Mouse (Mus musculus) stomach, embryonic 15.5 days (tissue): ENCODE results near the gene Gpc5. TPM values are rescaled to one million over a fixed set of nuclear protein-coding genes. Genes with fewer than 3 reads are reported as not detected.

ENCODE experiments used
- ATAC-seq: fragments of 200-750 bp; cut with Nextera tagmentation; 2 replicates; pipeline ENCODE4 v1.8.0; 2017; ENCODE audit warnings: low read depth, moderate number of reproducible peaks, moderate TSS enrichment; ENCODE audit not compliant: insufficient read depth, low FRiP score
- H3K27ac ChIP-seq: fragments of 300-500 bp; sonication (generic); 2 replicates; pipeline ENCODE4 v1.5.1; 2015; ENCODE audit warnings: mild to moderate bottlenecking, inconsistent platforms
- H3K27me3 ChIP-seq: fragments of 300-500 bp; sonication (generic); replicated peaks from 2 replicates; pipeline ENCODE4 v1.6.1; 2015; ENCODE audit warnings: inconsistent platforms
- H3K36me3 ChIP-seq: fragments of 300-500 bp; sonication (generic); 2 replicates; pipeline ENCODE4 v1.6.1; 2015; ENCODE audit warnings: inconsistent platforms
- H3K4me1 ChIP-seq: fragments of 300-500 bp; sonication (generic); 2 replicates; pipeline ENCODE4 v1.6.1; 2015; ENCODE audit warnings: inconsistent platforms
- H3K4me2 ChIP-seq: fragments of 300-500 bp; sonication (generic); 2 replicates; pipeline ENCODE4 v1.6.1; 2015; ENCODE audit warnings: mild to moderate bottlenecking, inconsistent platforms
- H3K4me3 ChIP-seq: fragments of 300-500 bp; sonication (generic); replicated peaks from 2 replicates; pipeline ENCODE4 v1.5.1; 2015; ENCODE audit warnings: inconsistent platforms
- H3K9ac ChIP-seq: fragments of 300-500 bp; sonication (generic); 2 replicates; pipeline ENCODE4 v1.6.1; 2015; ENCODE audit warnings: inconsistent platforms
- H3K9me3 ChIP-seq: fragments of 300-500 bp; sonication (generic); 2 replicates; pipeline ENCODE4 v1.6.1; 2016; ENCODE audit warnings: inconsistent platforms
- WGBS: fragments of 180-500 bp; shearing (Covaris S2); methylation state at CpG from one replicate; pipeline ENCODE4 v1.1.7; 2015; 5-methylcytosine and 5-hydroxymethylcytosine counted together
- polyA plus RNA-seq: library from polyadenylated mRNA; unstranded; fragments of >200 nt; fragmentation: Nextera tagmentation; extraction: Ambion mirVana; gene quantifications from 2 replicates; pipeline ENCODE4 v1.2.1, GENCODE M21; 2015

The Gpc5 gene
- polyA plus RNA-seq, 1 experiment from 2014 or later: 0.05 TPM

- H3K4me3 ChIP-seq: no peak overlapping the region
- no peaks in the 10 kb centered on the region for H3K4me1 ChIP-seq
- H3K36me3 ChIP-seq: no peaks in the 10 kb centered on the region
- H3K27ac ChIP-seq: no peak overlapping the region
- no peaks in the 10 kb centered on the region for H3K9me3 ChIP-seq
- no peaks in the 10 kb centered on the region for H3K27me3 ChIP-seq
- ATAC-seq: no peak; the same call in 1 of the 2 replicates
- H3K4me2 ChIP-seq: no peak overlapping the region
- WGBS: 42% methylated on average over 14 of the region's 14 CpGs
- no peak overlapping the region for H3K9ac ChIP-seq
Measured at GRCm38 (mm10) chr14:115392894-115393524, 301.0 kb downstream of the Gpc5 start.

DNA sequence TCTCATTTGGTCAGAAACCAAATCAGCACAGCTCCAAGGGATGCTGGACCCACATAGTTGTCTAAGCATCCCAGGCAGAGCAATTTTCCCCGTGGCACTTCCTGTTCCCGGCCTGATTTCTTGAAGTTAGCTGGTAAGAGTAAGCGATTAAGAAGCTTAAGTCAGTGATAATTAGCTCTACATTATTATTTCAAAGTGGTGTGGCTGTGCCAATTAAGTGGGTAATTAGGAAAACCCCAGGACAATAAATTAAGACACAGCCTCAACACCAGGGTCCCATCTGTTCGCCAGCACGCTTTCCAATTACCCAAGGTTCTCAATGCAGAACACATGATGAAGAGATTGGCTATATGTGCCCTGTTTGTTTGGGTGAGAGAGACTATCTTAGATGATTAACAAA is 314.6 kb downstream of the Gpc5 start:
- Histone ChIP-seq H3K4me2 (no peak overlapping the region), H3K9me3 (no peaks in the 10 kb centered on the region), H3K4me1 (no peaks in the 10 kb centered on the region), H3K36me3 (no peaks in the 10 kb centered on the region), H3K27me3 (no peaks in the 10 kb centered on the region), H3K4me3 (no peak overlapping the region), H3K27ac (no peak overlapping the region), H3K9ac (no peak overlapping the region)
- ATAC-seq: no peak
- WGBS: 68% methylated on average over 5 of the region's 5 CpGs

DNA sequence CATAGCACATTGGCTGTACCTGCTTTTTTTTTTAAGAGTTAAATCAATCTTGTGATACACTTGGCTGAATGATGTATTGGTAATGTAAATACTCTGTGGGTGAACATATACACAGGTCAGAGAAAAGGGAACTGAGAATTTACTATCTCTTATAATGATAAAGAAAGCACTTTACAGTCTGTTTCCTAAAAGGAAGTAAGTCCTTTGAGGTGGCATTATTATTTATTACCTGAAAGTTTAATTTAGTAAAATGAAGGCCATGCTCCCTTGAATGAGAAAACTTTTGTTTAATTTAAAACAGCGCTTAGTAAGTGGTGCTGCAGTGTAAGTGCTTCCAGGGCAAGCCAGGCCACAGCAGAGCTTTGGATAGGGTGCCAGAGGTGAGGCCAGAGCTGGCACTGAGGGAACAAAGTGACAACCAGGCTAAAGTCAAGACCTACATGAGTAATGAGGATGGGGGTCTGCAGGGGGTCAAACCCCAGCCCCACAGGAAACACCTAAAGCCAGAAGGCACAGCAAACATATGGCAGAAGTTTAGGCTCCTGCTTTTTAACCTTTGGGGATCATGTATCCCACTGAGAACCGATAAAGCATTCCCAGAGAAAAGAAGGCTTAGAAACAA is 315.4 kb downstream of the Gpc5 start:
- H3K27ac ChIP-seq: no peak overlapping the region
- no peak overlapping the region for H3K9ac ChIP-seq
- 34% methylated on average over 2 of the region's 2 CpGs for WGBS
- H3K9me3 ChIP-seq: no peaks in the 10 kb centered on the region
- no peaks in the 10 kb centered on the region for H3K27me3 ChIP-seq
- H3K4me2 ChIP-seq: no peak overlapping the region
- H3K4me3 ChIP-seq: no peak overlapping the region
- H3K36me3 ChIP-seq: no peaks in the 10 kb centered on the region
- H3K4me1 ChIP-seq: no peaks in the 10 kb centered on the region
- ATAC-seq: no peak

GRCm38 (mm10) chr14:115410881-115411280 is 318.9 kb downstream of the Gpc5 start:
- H3K27me3 ChIP-seq: no peaks in the 10 kb centered on the region
- H3K27ac ChIP-seq: no peak overlapping the region
- WGBS: 87% methylated on average over 1 of the region's 1 CpGs
- no peak overlapping the region for H3K9ac ChIP-seq
- no peaks in the 10 kb centered on the region for H3K36me3 ChIP-seq
- no peak for ATAC-seq
- H3K4me3 ChIP-seq: no peak overlapping the region
- H3K4me1 ChIP-seq: no peaks in the 10 kb centered on the region
- H3K9me3 ChIP-seq: no peaks in the 10 kb centered on the region
- H3K4me2 ChIP-seq: no peak overlapping the region

DNA sequence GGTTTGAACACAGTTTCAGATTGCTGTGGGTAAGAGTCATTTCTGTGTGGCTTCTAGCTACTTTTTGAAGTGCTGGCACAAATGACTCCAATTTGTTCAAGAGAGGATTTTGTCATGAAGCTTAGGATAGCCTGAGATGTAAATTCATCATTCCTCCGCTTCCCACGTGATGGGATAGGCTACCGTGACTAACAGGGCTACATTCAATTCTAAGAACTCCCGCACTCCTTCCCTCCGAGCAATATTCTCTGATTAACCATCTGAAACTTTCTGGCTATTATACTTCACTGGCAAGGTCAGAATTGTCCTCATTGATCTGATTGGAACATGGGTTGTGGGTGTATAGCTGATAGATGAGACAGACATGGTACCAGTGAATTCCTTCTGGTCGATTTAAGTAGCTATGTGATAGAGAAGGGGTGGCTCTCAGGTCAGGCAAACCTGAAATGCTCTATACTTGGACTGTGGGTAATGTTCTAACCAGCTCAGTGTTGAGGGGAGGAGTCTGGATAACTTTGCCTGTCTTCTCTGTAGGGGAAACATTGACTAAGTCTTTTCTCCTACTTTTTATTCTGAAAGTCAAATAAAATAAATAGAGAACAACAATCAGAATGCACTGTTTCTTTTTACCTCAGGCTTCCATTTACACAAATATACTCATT is 319.6 kb downstream of the Gpc5 start:
- H3K27me3 ChIP-seq: no peaks in the 10 kb centered on the region
- 73% methylated on average over 6 of the region's 6 CpGs for WGBS
- no peaks in the 10 kb centered on the region for H3K4me1 ChIP-seq
- no peak overlapping the region for H3K27ac ChIP-seq
- no peak overlapping the region for H3K9ac ChIP-seq
- no peaks in the 10 kb centered on the region for H3K9me3 ChIP-seq
- no peak overlapping the region for H3K4me3 ChIP-seq
- ATAC-seq: no peak
- H3K36me3 ChIP-seq: no peaks in the 10 kb centered on the region
- H3K4me2 ChIP-seq: no peak overlapping the region

DNA sequence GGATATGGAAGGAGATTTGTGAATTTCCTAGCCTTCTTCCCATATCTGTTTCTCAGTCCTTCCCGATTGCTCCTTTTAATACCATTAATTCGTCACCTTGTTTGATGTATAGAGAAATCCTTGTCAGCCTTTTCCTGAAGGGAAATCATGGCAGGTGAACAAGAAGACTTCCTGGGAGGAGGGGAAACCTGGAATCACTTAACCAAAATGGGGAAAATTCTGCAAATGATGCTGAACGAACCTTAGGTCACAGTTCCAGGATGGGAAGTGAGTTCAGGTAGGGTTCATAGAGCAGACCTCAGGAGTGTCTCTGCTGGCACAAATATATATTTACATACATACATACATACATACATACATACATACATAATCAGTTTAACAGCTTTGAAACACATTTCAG is 320.8 kb downstream of the Gpc5 start:
- Histone ChIP-seq H3K4me3 (no peak overlapping the region), H3K9me3 (no peaks in the 10 kb centered on the region), H3K9ac (no peak overlapping the region), H3K4me2 (no peak overlapping the region), H3K27ac (no peak overlapping the region), H3K27me3 (no peaks in the 10 kb centered on the region), H3K4me1 (no peaks in the 10 kb centered on the region), H3K36me3 (no peaks in the 10 kb centered on the region)
- WGBS: 64% methylated on average over 3 of the region's 3 CpGs
- ATAC-seq: no peak

DNA sequence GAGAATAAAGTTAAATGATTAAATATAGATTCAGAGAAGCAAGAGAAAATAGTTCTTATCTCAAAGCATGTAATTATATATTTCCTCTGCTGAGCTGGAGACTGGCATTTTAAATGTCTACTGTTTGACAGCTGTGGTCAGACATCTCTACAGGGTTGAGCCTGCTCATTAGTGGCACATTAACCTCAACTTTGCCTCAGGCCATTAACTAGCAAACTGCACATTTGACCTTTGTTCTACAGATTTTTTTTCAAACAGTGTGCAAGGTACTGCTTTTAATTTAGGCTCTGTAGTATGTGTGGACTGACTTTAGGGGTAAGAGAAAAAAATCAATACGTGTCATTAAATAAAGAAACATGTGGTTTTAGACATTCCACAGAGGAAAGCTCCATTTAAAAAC is 321.4 kb downstream of the Gpc5 start:
- no peak overlapping the region for H3K9ac ChIP-seq
- H3K9me3 ChIP-seq: no peaks in the 10 kb centered on the region
- no peak overlapping the region for H3K4me2 ChIP-seq
- WGBS: 56% methylated on average over 1 of the region's 1 CpGs
- no peaks in the 10 kb centered on the region for H3K36me3 ChIP-seq
- no peaks in the 10 kb centered on the region for H3K4me1 ChIP-seq
- H3K4me3 ChIP-seq: no peak overlapping the region
- no peak for ATAC-seq
- H3K27me3 ChIP-seq: no peaks in the 10 kb centered on the region
- H3K27ac ChIP-seq: no peak overlapping the region

DNA sequence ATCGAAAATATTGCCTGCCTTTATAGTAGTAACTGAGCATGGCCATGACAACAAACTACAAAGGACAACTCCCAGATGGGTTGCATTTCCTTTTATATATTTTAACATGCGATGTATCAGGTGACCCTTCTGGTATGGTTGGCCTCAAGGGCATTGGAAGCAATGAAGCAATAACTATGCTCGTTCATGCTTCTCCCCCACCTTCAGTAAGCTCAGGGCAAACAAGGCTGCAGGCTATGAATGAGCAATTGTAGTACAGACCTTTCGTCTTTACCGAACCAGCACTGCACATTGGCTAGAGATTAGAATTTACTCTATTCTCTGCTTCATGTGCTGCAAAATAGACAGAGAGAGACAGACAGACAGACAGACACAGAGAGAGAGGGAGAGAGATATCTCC is 322.5 kb downstream of the Gpc5 start:
- H3K9ac ChIP-seq: no peak overlapping the region
- H3K9me3 ChIP-seq: no peaks in the 10 kb centered on the region
- WGBS: 68% methylated on average over 5 of the region's 5 CpGs
- H3K27ac ChIP-seq: no peak overlapping the region
- H3K4me2 ChIP-seq: no peak overlapping the region
- H3K36me3 ChIP-seq: no peaks in the 10 kb centered on the region
- no peak for ATAC-seq
- no peak overlapping the region for H3K4me3 ChIP-seq
- no peaks in the 10 kb centered on the region for H3K4me1 ChIP-seq
- no peaks in the 10 kb centered on the region for H3K27me3 ChIP-seq

- Histone ChIP-seq H3K27me3 (no peaks in the 10 kb centered on the region), H3K9ac (no peak overlapping the region), H3K27ac (no peak overlapping the region), H3K4me2 (no peak overlapping the region), H3K4me1 (no peaks in the 10 kb centered on the region), H3K4me3 (no peak overlapping the region), H3K9me3 (no peaks in the 10 kb centered on the region), H3K36me3 (no peaks in the 10 kb centered on the region)
- WGBS: 54% methylated on average over 3 of the region's 3 CpGs
- no peak for ATAC-seq
Measured at GRCm38 (mm10) chr14:115431967-115432366, 340.0 kb downstream of the Gpc5 start.

GRCm38 (mm10) chr14:115432368-115432767 is 340.4 kb downstream of the Gpc5 start:
- H3K36me3 ChIP-seq: no peaks in the 10 kb centered on the region
- H3K9ac ChIP-seq: no peak overlapping the region
- no peak for ATAC-seq
- no peak overlapping the region for H3K4me2 ChIP-seq
- H3K27ac ChIP-seq: no peak overlapping the region
- no peaks in the 10 kb centered on the region for H3K27me3 ChIP-seq
- no peaks in the 10 kb centered on the region for H3K9me3 ChIP-seq
- 63% methylated on average over 3 of the region's 3 CpGs for WGBS
- H3K4me3 ChIP-seq: no peak overlapping the region
- no peaks in the 10 kb centered on the region for H3K4me1 ChIP-seq

- Histone ChIP-seq H3K4me1 (no peaks in the 10 kb centered on the region), H3K4me2 (no peak overlapping the region), H3K27me3 (no peaks in the 10 kb centered on the region), H3K9me3 (no peaks in the 10 kb centered on the region), H3K9ac (no peak overlapping the region), H3K36me3 (no peaks in the 10 kb centered on the region), H3K4me3 (no peak overlapping the region), H3K27ac (no peak overlapping the region)
- 46% methylated on average over 2 of the region's 2 CpGs for WGBS
- ATAC-seq: no peak
Measured at GRCm38 (mm10) chr14:115436617-115437016, 344.6 kb downstream of the Gpc5 start.
